Mouse (Mus musculus) kidney, adult 2 months (tissue): Measurements from ENCODE around the gene Mypop.

ENCODE experiments used
- CTCF ChIP-seq: fragments of 200-500 bp; conservative IDR thresholded peaks from 2 replicates; pipeline ENCODE4 v1.5.1; 2011; ENCODE audit warnings: low read depth, mild to moderate bottlenecking, control low read depth, low read length, moderate library complexity, mixed read lengths; ENCODE audit not compliant: insufficient read depth, insufficient read length
- POLR2A ChIP-seq: fragments of 200-500 bp; IDR thresholded peaks from one replicate; pipeline ENCODE4 v1.6.1; 2011; ENCODE audit warnings: low read depth, low read length, control low read depth

- no peak for TF ChIP-seq CTCF
- TF ChIP-seq POLR2A = no peak
Measured at GRCm38 (mm10) chr7:19012882-19013281, 21.8 kb downstream of the Mypop start.
